Mouse (Mus musculus) MEL (cell line): ENCODE data around the gene Xylt2. TPM values are rescaled to one million over a fixed set of nuclear protein-coding genes. Genes with fewer than 3 reads are reported as not detected.

Experiments used
- DNase-seq: peaks from one replicate; pipeline ENCODE4 v3.0.0; 2011; ENCODE audit warnings: low read depth, low spot score
- H3K27ac ChIP-seq: 2 replicates; pipeline ENCODE4 v1.5.1; 2012; ENCODE audit warnings: low read depth, mild to moderate bottlenecking, control low read depth, low read length, moderate library complexity; ENCODE audit not compliant: control insufficient read depth
- H3K27me3 ChIP-seq, 2 experiments: fragments of 150-350 bp in 1 of 2; sonication (generic) in 1 of 2; 2 replicates each; pipeline ENCODE4 v1.6.1; 2012; ENCODE audit warnings: low read length in 2 of 2, mild to moderate bottlenecking in 2 of 2, improper control_type of control experiment in 1 of 2, moderate library complexity in 1 of 2; ENCODE audit not compliant: insufficient read depth in 2 of 2, control insufficient read depth in 1 of 2
- H3K36me3 ChIP-seq, 2 experiments: 2 replicates each; pipeline ENCODE4 v1.6.1; 2012 to 2014; ENCODE audit warnings: low read length in 2 of 2, improper control_type of control experiment in 1 of 2, inconsistent platforms in 1 of 2, mild to moderate bottlenecking in 1 of 2; ENCODE audit not compliant: insufficient read depth in 2 of 2, control insufficient read depth in 1 of 2
- H3K4me1 ChIP-seq, 2 experiments: fragments of 150-350 bp in 1 of 2; sonication (generic) in 1 of 2; 2 replicates each; pipeline ENCODE4 v1.6.1; 2012; ENCODE audit warnings: low read length in 2 of 2, improper control_type of control experiment in 1 of 2, mild to moderate bottlenecking in 1 of 2; ENCODE audit not compliant: insufficient read depth in 2 of 2, control insufficient read depth in 1 of 2
- H3K4me3 ChIP-seq, 2 experiments: fragments of 150-350 bp in 1 of 2; sonication (generic) in 1 of 2; 2 replicates each; pipeline ENCODE4 v1.5.1; 2012; ENCODE audit warnings: low read depth in 2 of 2, low read length in 2 of 2, mild to moderate bottlenecking in 2 of 2, moderate library complexity in 2 of 2, control low read depth in 1 of 2, improper control_type of control experiment in 1 of 2; ENCODE audit not compliant: control insufficient read depth in 1 of 2, insufficient read depth in 1 of 2
- H3K79me2 ChIP-seq: 2 replicates; pipeline ENCODE4 v1.6.1; 2012; ENCODE audit warnings: mild to moderate bottlenecking, low read length, moderate library complexity; ENCODE audit not compliant: control insufficient read depth, poor library complexity, insufficient read depth
- H3K9ac ChIP-seq: 2 replicates; pipeline ENCODE4 v1.6.1; 2012; ENCODE audit warnings: low read depth, mild to moderate bottlenecking, control low read depth, low read length, moderate library complexity; ENCODE audit not compliant: control insufficient read depth, poor library complexity, severe bottlenecking
- H3K9me3 ChIP-seq: fragments of 150-350 bp; sonication (generic); replicated peaks from 2 replicates; pipeline ENCODE4 v1.6.1; 2012; ENCODE audit warnings: mild to moderate bottlenecking, low read length, improper control_type of control experiment, moderate library complexity; ENCODE audit not compliant: insufficient read depth
- CTCF ChIP-seq, 3 experiments: IDR thresholded peaks in 2 of 3; conservative IDR thresholded peaks in 1 of 3; 2 replicates each; pipeline ENCODE4 v1.5.1; 2011 to 2012; ENCODE audit warnings: low read length in 3 of 3, low read depth in 2 of 3, mild to moderate bottlenecking in 2 of 3, improper control_type of control experiment in 1 of 3, inconsistent platforms in 1 of 3, mixed read lengths in 1 of 3, moderate library complexity in 1 of 3; ENCODE audit not compliant: control insufficient read depth in 1 of 3, insufficient read depth in 1 of 3, poor library complexity in 1 of 3, severe bottlenecking in 1 of 3
- ELF1 ChIP-seq: IDR thresholded peaks from 2 replicates; pipeline ENCODE4 v1.6.1; 2014; ENCODE audit warnings: low read depth, mild to moderate bottlenecking, inconsistent platforms, low read length, improper control_type of control experiment, moderate library complexity
- HCFC1 ChIP-seq: IDR thresholded peaks from 2 replicates; pipeline ENCODE4 v1.6.1; 2012; ENCODE audit warnings: low read depth, mild to moderate bottlenecking, inconsistent platforms, low read length, improper control_type of control experiment, moderate library complexity
- JUND ChIP-seq: IDR thresholded peaks from 2 replicates; pipeline ENCODE4 v1.6.1; 2011; ENCODE audit warnings: low read depth, mild to moderate bottlenecking, improper control_type of control experiment, low read length
- MAFK ChIP-seq: IDR thresholded peaks from 2 replicates; pipeline ENCODE4 v1.6.1; 2011; ENCODE audit warnings: low read depth, mild to moderate bottlenecking, low read length, improper control_type of control experiment, borderline replicate concordance
- MAX ChIP-seq: IDR thresholded peaks from 2 replicates; pipeline ENCODE4 v1.6.1; 2011; ENCODE audit warnings: low read length, improper control_type of control experiment
- MAZ ChIP-seq: IDR thresholded peaks from 2 replicates; pipeline ENCODE4 v1.6.1; 2012; ENCODE audit warnings: low read depth, mild to moderate bottlenecking, inconsistent platforms, low read length, improper control_type of control experiment
- MYB ChIP-seq: IDR thresholded peaks from 2 replicates; pipeline ENCODE4 v1.6.1; 2011; ENCODE audit warnings: mild to moderate bottlenecking, low read depth, low read length, improper control_type of control experiment
- RAD21 ChIP-seq: IDR thresholded peaks from 2 replicates; pipeline ENCODE4 v1.6.1; 2011; ENCODE audit warnings: mild to moderate bottlenecking, low read depth, low read length, improper control_type of control experiment
- RCOR1 ChIP-seq: IDR thresholded peaks from 2 replicates; pipeline ENCODE4 v1.6.1; 2012; ENCODE audit warnings: low read depth, mild to moderate bottlenecking, inconsistent platforms, low read length, improper control_type of control experiment
- SIN3A ChIP-seq: IDR thresholded peaks from 2 replicates; pipeline ENCODE4 v1.6.1; 2012; ENCODE audit warnings: low read length, improper control_type of control experiment, inconsistent platforms
- SMC3 ChIP-seq: IDR thresholded peaks from 2 replicates; pipeline ENCODE4 v1.6.1; 2011; ENCODE audit warnings: low read depth, low read length, improper control_type of control experiment
- TAL1 ChIP-seq: IDR thresholded peaks from 2 replicates; pipeline ENCODE4 v1.6.1; 2012; ENCODE audit warnings: mild to moderate bottlenecking, inconsistent platforms, low read length, moderate library complexity, mixed read lengths
- TBP ChIP-seq: IDR thresholded peaks from 2 replicates; pipeline ENCODE4 v1.8.0; 2011; ENCODE audit warnings: low read depth, low read length, improper control_type of control experiment
- USF1 ChIP-seq: IDR thresholded peaks from 2 replicates; pipeline ENCODE4 v1.6.1; 2014; ENCODE audit warnings: low read depth, mild to moderate bottlenecking, inconsistent platforms, low read length, improper control_type of control experiment, moderate library complexity
- ZC3H11A ChIP-seq: IDR thresholded peaks from 2 replicates; pipeline ENCODE4 v1.6.1; 2012; ENCODE audit warnings: low read depth, mild to moderate bottlenecking, inconsistent platforms, low read length, improper control_type of control experiment
- ZNF384 ChIP-seq: IDR thresholded peaks from 2 replicates; pipeline ENCODE4 v1.6.1; 2012; ENCODE audit warnings: low read depth, mild to moderate bottlenecking, inconsistent platforms, low read length, improper control_type of control experiment
- polyA plus RNA-seq, 2 experiments: library from polyadenylated mRNA; stranded (reverse) in 1 of 2; unstranded in 1 of 2; fragments of >175 nt in 1 of 2; fragments of >200 nt in 1 of 2; gene quantifications; 2 replicates each; pipeline versions ENCODE4 v1.2.1 to v1.2.4; 2012; ENCODE audit warnings: low replicate concordance in 2 of 2, low read depth in 1 of 2; ENCODE audit not compliant: insufficient read length in 2 of 2, insufficient read depth in 1 of 2, missing spikeins in 1 of 2
- total RNA-seq: library from RNA; depleted of rRNA; stranded (reverse); fragments of 300-350 nt; gene quantifications from 2 replicates; pipeline ENCODE4 v1.2.3, GENCODE M21; 2012

The Xylt2 gene
- total and polyA plus RNA-seq, 3 experiments = 10.1 to 12.4 TPM; not detected in 1

DNA sequence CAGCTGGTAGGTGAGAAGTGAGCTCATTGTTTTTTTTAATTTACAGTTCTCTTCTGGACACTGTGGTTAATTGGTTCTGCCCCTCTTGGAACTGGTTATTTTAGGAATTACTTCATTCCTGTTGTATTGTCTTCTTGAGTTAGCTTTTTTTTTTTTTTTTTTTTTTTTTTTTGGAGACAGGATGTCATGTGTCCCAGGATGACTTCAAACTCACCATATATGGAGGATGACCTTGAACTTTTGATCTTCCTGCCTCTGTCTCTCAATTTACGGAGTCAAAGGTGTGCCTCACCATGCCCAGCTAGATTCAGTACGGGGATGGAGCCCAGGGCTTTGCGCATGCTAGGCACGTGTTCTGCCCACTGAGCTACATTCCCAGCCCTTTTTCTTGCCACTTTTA, 4.3 kb upstream of the Xylt2 start:
- Histone ChIP-seq H3K36me3 (no peaks in the 10 kb centered on the region; a peak in 1 of 4 replicates), H3K4me3 (no peak overlapping the region), H3K27ac (no peak overlapping the region), H3K27me3 (peaks cover 6 to 12% of the 10 kb centered on the region in 2 experiments), H3K79me2 (peaks cover 3% of the 10 kb centered on the region; the same call in 1 of the 2 replicates), H3K4me1 (no peaks in the 10 kb centered on the region; a peak in 2 of 4 replicates), H3K9me3 (no peaks in the 10 kb centered on the region), H3K9ac (no peak overlapping the region)
- DNase-seq = no peak
- peak; percentile 40; the same call in 1 of the 2 replicates for TF ChIP-seq ZNF384
- no peak for TF ChIP-seq ELF1

DNA sequence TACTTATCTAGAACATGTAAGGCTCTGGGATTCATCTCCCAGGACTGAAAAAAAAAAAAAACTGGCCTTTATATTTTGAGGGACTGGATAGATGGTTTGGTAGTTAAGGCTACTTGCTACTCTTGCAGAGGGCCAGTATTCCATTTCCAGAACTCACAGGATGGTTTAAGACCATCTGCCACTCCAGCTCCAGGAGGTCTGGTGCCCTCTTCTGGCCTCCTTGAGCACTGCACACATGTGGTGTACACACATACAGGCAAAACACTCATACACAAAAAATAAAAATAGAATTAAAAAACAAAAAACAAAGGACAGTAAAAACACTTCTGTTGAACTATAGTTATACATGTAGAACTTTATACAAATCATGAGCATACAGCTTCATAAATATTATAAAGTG, 3.3 kb upstream of the Xylt2 start:
- Histone ChIP-seq H3K4me1 (peaks cover 0 to 7% of the 10 kb centered on the region in 2 experiments; a peak in 2 of 4 replicates), H3K27ac (no peak overlapping the region), H3K9ac (no peak overlapping the region), H3K27me3 (peaks cover 6 to 12% of the 10 kb centered on the region in 2 experiments), H3K9me3 (no peaks in the 10 kb centered on the region), H3K4me3 (no peak overlapping the region), H3K36me3 (no peaks in the 10 kb centered on the region; a peak in 1 of 4 replicates), H3K79me2 (peaks cover 3% of the 10 kb centered on the region; the same call in 1 of the 2 replicates)
- TF ChIP-seq SMC3 (no peak), CTCF (IDR thresholded peaks at IDR 0.05 in 2 of 3, conservative IDR thresholded peaks at IDR 0.05 in 1 of 3; ENCODE audit: control insufficient read depth in 1 of 3, insufficient read depth in 1 of 3, low read depth in 2 of 3, low read length in 3 of 3, poor library complexity in 1 of 3, severe bottlenecking in 1 of 3) (peak; percentile 34 to 57 (median 41); a peak in 5 of 6 replicates)
- DNase-seq = peak; percentile 46

- Histone ChIP-seq H3K79me2 (peaks cover 3% of the 10 kb centered on the region; the same call in 1 of the 2 replicates), H3K9ac (peak overlapping the region; percentile 43; the same call in 1 of the 2 replicates), H3K9me3 (no peaks in the 10 kb centered on the region), H3K36me3 (no peaks in the 10 kb centered on the region; a peak in 1 of 4 replicates), H3K27ac (no peak overlapping the region), H3K27me3 (peaks cover under 1 to 7% of the 10 kb centered on the region in 2 experiments; a peak in 3 of 4 replicates), H3K4me3 (peak overlapping the region; percentile 68 to 84), H3K4me1 (peaks cover 0 to 7% of the 10 kb centered on the region in 2 experiments; a peak in 2 of 4 replicates)
- DNase-seq = no peak
- no peak for TF ChIP-seq ZC3H11A
- no peak for TF ChIP-seq MAFK
- no peak for TF ChIP-seq ZNF384
- no peak for TF ChIP-seq MAX
- TF ChIP-seq JUND = no peak
- TF ChIP-seq SMC3 = no peak
- TF ChIP-seq RCOR1 = no peak
- TF ChIP-seq MAZ = no peak
- no peak for TF ChIP-seq SIN3A
- no peak for TF ChIP-seq RAD21
- no peak for TF ChIP-seq USF1
- no peak for TF ChIP-seq TAL1
- TF ChIP-seq MYB = no peak
- TF ChIP-seq TBP = no peak
- TF ChIP-seq HCFC1 = no peak
Observed at GRCm38 (mm10) chr11:94677607-94678145, 361 bp upstream of the Xylt2 start.
